Mouse (Mus musculus) neutrophil, adult 59 days (primary cell): ENCODE measurements around the gene Idh3g. TPM values are rescaled to one million over a fixed set of nuclear protein-coding genes. Genes with fewer than 3 reads are reported as not detected.

Experiments
- total RNA-seq, 2 experiments: library from RNA; stranded (reverse); gene quantifications; 1 replicate in 1 of 2; 2 replicates in 1 of 2; pipeline ENCODE4 v1.2.4; 2023

Idh3g gene
- total RNA-seq = 100 to 1,000 TPM in 1 of 2 experiments, 10 to 100 TPM in 1; 89.0 to 105 TPM

DNA sequence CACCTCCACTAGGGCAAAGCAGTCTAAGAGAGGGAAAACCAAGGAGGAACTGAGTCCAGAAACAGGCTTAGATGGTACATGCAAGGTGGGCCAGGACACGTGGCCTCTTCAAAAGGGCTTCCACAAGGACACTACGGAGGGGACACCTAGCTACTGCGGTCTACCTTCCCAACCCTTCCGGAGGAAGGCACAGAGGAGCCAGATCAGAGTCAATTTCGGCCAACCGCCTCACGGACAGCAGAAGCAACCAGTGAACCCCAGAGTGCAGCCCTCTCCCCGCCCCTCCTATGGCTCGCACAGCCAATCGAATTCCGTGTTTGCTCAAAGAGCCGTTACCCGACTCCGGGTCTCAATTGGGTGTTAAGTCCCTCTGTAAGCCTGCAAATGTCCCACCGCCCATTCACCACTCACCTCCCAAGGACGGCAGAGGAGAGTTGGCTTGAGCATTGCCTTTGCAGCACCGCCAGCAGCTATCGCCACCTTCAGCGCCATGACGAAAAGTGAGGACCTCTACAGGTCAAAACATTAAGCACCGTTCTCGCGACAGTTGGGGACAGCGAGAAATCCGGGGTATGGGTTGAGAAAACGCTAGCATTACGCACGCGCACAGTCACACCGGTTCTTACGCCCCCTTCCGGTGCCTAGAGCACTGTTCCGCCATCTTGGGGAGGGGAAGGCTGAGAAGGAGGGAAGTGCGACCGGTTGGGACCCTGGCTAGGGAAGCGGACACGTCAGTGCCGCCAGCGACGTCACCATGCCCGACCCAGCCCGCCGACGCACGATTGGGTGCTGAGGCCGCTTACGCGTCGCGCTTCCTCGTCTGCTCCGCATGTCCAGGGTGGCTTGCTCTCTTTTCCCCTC lies at the start of gene Idh3g, which contains the start of gene Ssr4:
Idh3g (minus strand) TSS at position 534 of the 861 bp plus-strand sequence.
Ssr4 (plus strand) TSS at position 665 of the 861 bp plus-strand sequence.

DNA sequence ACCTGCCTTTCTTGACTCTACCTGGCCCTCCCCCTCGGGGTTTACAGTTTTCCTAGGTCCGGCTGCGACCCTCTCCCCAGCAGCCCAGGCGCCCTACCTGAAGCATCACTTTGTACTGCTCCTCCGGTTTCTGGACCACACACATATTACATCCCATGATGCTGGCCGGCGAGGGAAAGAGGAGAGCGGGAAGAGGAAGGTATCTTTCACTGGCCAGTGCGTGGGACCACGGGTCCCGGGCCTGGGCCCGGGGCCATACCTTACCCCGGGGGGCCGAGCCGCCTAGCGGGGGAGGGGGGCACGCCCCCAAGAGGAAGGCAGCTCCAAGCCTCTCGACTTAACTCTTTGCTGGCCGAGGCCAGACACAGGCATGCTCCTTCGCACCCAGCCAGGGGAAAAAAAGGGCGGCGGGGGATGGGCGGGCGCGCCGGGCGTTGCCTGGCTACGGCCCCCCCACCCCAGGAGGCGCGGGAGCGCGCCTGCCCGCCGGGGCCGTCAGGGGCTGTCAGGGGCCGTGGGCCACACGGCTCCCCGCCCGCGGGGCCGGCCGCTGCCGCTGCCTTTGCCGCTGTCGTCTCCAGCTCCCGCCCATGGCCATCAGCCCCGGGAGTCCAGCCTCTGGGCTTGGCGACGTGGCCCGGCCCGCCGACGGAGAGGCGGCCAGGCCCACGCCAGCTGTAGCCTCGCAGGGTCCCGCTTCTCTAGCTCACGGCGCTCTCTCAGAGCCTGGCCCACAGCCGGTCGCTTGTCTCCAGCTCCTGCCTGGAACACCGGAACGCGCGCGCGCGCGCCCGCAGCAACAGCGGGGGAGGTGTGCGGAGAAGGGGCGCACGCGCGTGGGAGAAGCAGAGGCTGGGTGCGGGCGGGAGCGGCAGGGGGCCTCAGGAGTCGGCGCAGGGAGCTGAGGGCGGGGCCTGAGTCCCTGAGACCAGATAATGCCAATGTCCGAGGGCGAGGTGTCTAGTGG lies 37.8 kb upstream of the Idh3g start, which contains the start of gene Pdzd4:
Pdzd4 (minus strand) TSS at position 785 of the 967 bp plus-strand sequence.

DNA sequence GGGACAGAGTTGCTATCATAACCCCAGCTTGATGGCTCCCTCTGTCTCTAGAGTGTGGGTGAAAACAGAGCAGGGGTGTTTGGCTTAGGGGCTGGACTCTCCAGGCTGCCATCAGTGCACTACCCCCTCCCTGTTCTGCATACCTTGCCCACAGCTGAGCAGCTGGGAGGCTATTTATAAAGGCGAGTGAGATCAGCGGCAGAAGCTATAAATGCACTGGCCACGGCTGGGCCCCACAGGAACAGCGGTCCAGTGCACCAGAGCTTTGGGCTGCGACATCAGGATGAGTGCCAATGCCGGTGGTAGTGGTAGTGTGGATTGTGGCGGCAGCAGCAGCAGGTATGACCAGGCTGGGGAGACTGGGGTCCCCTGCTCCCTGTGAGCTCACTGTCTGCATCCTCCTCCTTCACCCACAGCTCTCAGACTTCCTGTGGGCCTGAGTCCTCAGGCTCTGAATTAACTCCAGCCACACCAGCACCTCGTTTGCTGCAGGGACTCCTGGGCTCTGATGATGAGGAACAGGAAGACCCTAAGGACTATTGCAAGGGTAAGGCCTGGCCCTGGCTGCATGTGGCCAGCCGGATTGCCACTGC lies 12.4 kb downstream of the Idh3g start, which contains the start of gene Srpk3:
Srpk3 (plus strand) TSS at position 238 of the 593 bp plus-strand sequence.

DNA sequence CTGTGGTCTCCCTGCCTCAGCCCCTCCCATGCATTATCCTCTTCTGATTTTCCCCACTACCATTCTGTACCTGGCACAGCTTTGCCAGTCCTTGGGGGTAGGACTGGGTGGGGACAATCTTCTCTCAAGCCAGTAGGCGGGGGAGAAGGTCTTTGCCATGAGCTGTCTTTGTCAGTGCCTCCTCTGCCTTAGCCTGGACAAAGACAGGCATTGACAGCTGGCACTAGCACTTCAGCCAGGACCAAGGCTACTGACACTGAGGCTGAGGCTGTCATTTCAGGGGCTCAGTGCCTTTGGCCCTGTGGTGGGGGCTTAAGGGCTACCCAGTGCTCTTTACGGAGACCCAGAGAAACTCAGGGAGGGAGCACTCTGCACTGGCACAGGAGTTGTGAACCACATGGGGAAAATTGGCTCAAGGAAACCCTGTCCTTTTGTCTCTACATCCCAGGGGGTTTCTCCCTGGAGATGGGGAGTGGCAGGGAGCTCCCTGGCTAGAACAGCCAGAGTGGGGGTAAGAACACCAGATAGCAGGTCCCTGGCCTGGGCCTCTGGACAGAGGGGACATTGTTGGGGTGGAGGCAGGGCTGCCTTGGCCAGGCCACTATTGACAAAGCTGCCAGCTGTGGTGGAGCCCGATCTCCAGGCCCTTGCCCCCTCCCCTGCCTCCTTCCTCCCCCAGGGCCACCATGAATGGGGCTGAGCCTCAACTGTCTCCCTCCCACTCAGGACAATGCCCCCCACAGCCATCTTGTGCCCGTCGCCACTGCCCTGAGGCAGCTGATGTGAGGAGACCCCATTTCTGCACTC lies 30.2 kb downstream of the Idh3g start, which contains the start of gene Plxnb3:
Plxnb3 (plus strand) TSS at position 757 of the 807 bp plus-strand sequence.

Other genes starting within 250 kb of the Idh3g start
- gene Dusp9, start 147.5 kb downstream of the Idh3g start, total RNA-seq = under 1 TPM; 0.13 TPM
- not detected for gene Pnck, start 126.8 kb downstream of the Idh3g start, total RNA-seq
- under 1 TPM; 0.22 to 0.57 TPM for gene Slc6a8, start 113.7 kb downstream of the Idh3g start, total RNA-seq
- 10 to 100 TPM; 83.3 to 89.0 TPM for gene Bcap31, start 70.7 kb downstream of the Idh3g start, total RNA-seq
- gene Abcd1, start 70.3 kb downstream of the Idh3g start, total RNA-seq = 10 to 100 TPM; 83.3 to 92.9 TPM
- gene Plxnb3, start 29.8 kb downstream of the Idh3g start, total RNA-seq = under 1 TPM; 0.44 to 0.60 TPM
- gene Srpk3, start 12.5 kb downstream of the Idh3g start, total RNA-seq = 1 to 10 TPM in 1 of 2 experiments, under 1 TPM in 1; 0.89 to 1.8 TPM
- 100 to 1,000 TPM; 128 TPM for gene Ssr4, start 131 bp upstream of the Idh3g start, total RNA-seq
- gene Pdzd4, start 38.1 kb upstream of the Idh3g start, total RNA-seq = 1 to 10 TPM in 1 of 2 experiments, under 1 TPM in 1; 0.64 to 1.2 TPM
- gene Avpr2, start 105.2 kb upstream of the Idh3g start, total RNA-seq = under 1 TPM in 1 of 2 experiments, not detected in 1; 0.20 TPM
- gene L1cam, start 109.2 kb upstream of the Idh3g start, total RNA-seq = 10 to 100 TPM; 30.0 to 50.1 TPM
- gene Arhgap4, start 135.0 kb upstream of the Idh3g start, total RNA-seq = 100 to 1,000 TPM; 227 to 235 TPM
- gene Naa10, start 135.0 kb upstream of the Idh3g start, total RNA-seq = 10 to 100 TPM; 38.1 to 42.0 TPM
- 10 to 100 TPM; 12.2 to 19.8 TPM for gene Renbp, start 144.0 kb upstream of the Idh3g start, total RNA-seq
- gene Hcfc1, start 179.5 kb upstream of the Idh3g start, total RNA-seq = 10 to 100 TPM; 86.7 to 87.3 TPM
- 10 to 100 TPM; 63.0 to 75.4 TPM for gene Irak1, start 237.0 kb upstream of the Idh3g start, total RNA-seq